Comparison of ENCODE assay signal across 9 mouse cellular contexts in genomic region chr8:70137890-70138289, GRCm38 (mm10). TPM values are rescaled to one million over a fixed set of nuclear protein-coding genes. Genes with fewer than 3 reads are reported as not detected.
DNase-seq lines count a peak whose midpoint lies in the region; ATAC-seq lines count a peak whose summit lies in the region.
"Had no signal": no experiment of that assay in that cellular context is flagged by ENCODE, and none has a peak within 500 bp of the region (broad histone marks: within the 10 kb centered on the region; RNA-seq: fewer than 3 reads in every experiment).

No protein-coding gene starts in this region.

- no peak overlapping the region for H3K4me3 ChIP-seq in heart, embryonic 11.5 days (ENCODE audit: low read depth, low read length)
- H3K4me3 ChIP-seq in brown adipose tissue, adult 24 weeks (ENCODE audit: insufficient read depth, low read depth, low read length): peak overlapping the region; percentile 70; the same call in 1 of the 2 replicates
- H3K4me3 ChIP-seq in hindbrain, embryonic 14.5 days (replicated peaks; ENCODE audit: low read length): peak overlapping the region; percentile 66; the same call in 1 of the 2 replicates
- H3K4me3 ChIP-seq in midbrain, embryonic 12.5 days: peak overlapping the region; percentile 66; the same call in 1 of the 2 replicates

- no peak for DNase-seq in heart, postnatal 10 days
- no peak for DNase-seq in hindbrain, embryonic 14.5 days (ENCODE audit: low spot score)
- DNase-seq in embryo, embryonic 10 days (ENCODE audit: low spot score): no peak
- no peak for DNase-seq in testis, postnatal 10 days (ENCODE audit: low spot score)
- DNase-seq: gastrocnemius, postnatal 25 days had no signal

- H3K27me3 ChIP-seq in heart, embryonic 11.5 days (ENCODE audit: control insufficient read depth, insufficient read depth, low read length): no peaks in the 10 kb centered on the region
- H3K27me3 ChIP-seq in hindbrain, embryonic 14.5 days (ENCODE audit: control insufficient read depth, insufficient read depth, low read length): no peaks in the 10 kb centered on the region
- no peaks in the 10 kb centered on the region for H3K27me3 ChIP-seq in midbrain, embryonic 12.5 days

- peaks cover 14% of the 10 kb centered on the region for H3K4me1 ChIP-seq in heart, embryonic 11.5 days (ENCODE audit: control insufficient read depth, insufficient read depth, low read length)
- peaks cover 5% of the 10 kb centered on the region for H3K4me1 ChIP-seq in brown adipose tissue, adult 24 weeks (ENCODE audit: control insufficient read depth, insufficient read depth, insufficient read length, low read length)
- peaks cover 21% of the 10 kb centered on the region for H3K4me1 ChIP-seq in hindbrain, embryonic 14.5 days (replicated peaks; ENCODE audit: control insufficient read depth, insufficient read depth, low read length)
- peaks cover 22% of the 10 kb centered on the region for H3K4me1 ChIP-seq in midbrain, embryonic 12.5 days

- intact Hi-C loops in heart, postnatal 10 days (cut with DNase I): no loop called here

- peaks cover 18% of the 10 kb centered on the region for H3K36me3 ChIP-seq in heart, embryonic 11.5 days (ENCODE audit: control insufficient read depth, insufficient read depth, low read length)
- peaks cover 43% of the 10 kb centered on the region for H3K36me3 ChIP-seq in hindbrain, embryonic 14.5 days (replicated peaks; ENCODE audit: control insufficient read depth, insufficient read depth)
- H3K36me3 ChIP-seq in midbrain, embryonic 12.5 days: peaks cover 46% of the 10 kb centered on the region

- no peaks in the 10 kb centered on the region for H3K9me3 ChIP-seq in heart, embryonic 11.5 days (replicated peaks; ENCODE audit: control insufficient read depth, low read length)
- no peaks in the 10 kb centered on the region for H3K9me3 ChIP-seq in hindbrain, embryonic 14.5 days (ENCODE audit: control insufficient read depth, low read length)
- no peaks in the 10 kb centered on the region for H3K9me3 ChIP-seq in midbrain, embryonic 12.5 days

- WGBS in heart, embryonic 11.5 days (ENCODE audit: insufficient replicate concordance): 74% methylated on average over 4 of the region's 4 CpGs
- WGBS in hindbrain, embryonic 14.5 days: 80% methylated on average over 4 of the region's 4 CpGs
- WGBS in midbrain, embryonic 12.5 days: 84% methylated on average over 4 of the region's 4 CpGs

- peak overlapping the region; percentile 68 for H3K9ac ChIP-seq in heart, embryonic 11.5 days (ENCODE audit: low read depth, low read length)
- no peak overlapping the region; the same call in 1 of the 2 replicates for H3K9ac ChIP-seq in hindbrain, embryonic 14.5 days
- peak overlapping the region; percentile 56; the same call in 1 of the 2 replicates for H3K9ac ChIP-seq in midbrain, embryonic 12.5 days (replicated peaks)

- no peak for ATAC-seq in heart, embryonic 11.5 days (replicated peaks; ENCODE audit: insufficient number of reproducible peaks, low FRiP score, low TSS enrichment)
- no peak for ATAC-seq in hindbrain, embryonic 14.5 days (ENCODE audit: low FRiP score)
- no peak for ATAC-seq in midbrain, embryonic 12.5 days (ENCODE audit: low FRiP score, low read depth)
- ATAC-seq in cerebellum, adult (ENCODE audit: insufficient number of reproducible peaks, low FRiP score, low TSS enrichment): no peak

- no peak overlapping the region for H3K27ac ChIP-seq in heart, embryonic 11.5 days (ENCODE audit: low read depth, low read length)
- no peak overlapping the region for H3K27ac ChIP-seq in brown adipose tissue, adult 24 weeks (replicated peaks; ENCODE audit: low read depth, low read length)
- no peak overlapping the region for H3K27ac ChIP-seq in hindbrain, embryonic 14.5 days
- H3K27ac ChIP-seq in midbrain, embryonic 12.5 days (replicated peaks): no peak overlapping the region

- peak overlapping the region; percentile 73 for H3K4me2 ChIP-seq in heart, embryonic 11.5 days
- H3K4me2 ChIP-seq in hindbrain, embryonic 14.5 days (replicated peaks): peak overlapping the region; percentile 69
- H3K4me2 ChIP-seq in midbrain, embryonic 12.5 days (replicated peaks): peak overlapping the region; percentile 85

RNA-seq across cellular contexts. Expression of gene Rfxank, which starts 1.1 kb away (rescaled TPM):
- 13.2 and 15.1 TPM in 2 replicates for polyA plus RNA-seq in heart, embryonic 11.5 days (2014; fragmentation: Nextera tagmentation; extraction: Ambion mirVana)
- total RNA-seq in heart, postnatal 10 days (2021): 10 to 100 TPM; 20.7 to 22.4 TPM
- 18.6 and 21.4 TPM in 2 replicates for polyA plus RNA-seq in brown adipose tissue, adult 24 weeks (2012; ENCODE audit: insufficient read depth, insufficient read length, missing spikeins)
- 7.2 and 8.2 TPM in 2 replicates for polyA plus RNA-seq in hindbrain, embryonic 14.5 days (2014; fragmentation: Nextera tagmentation; extraction: Ambion mirVana)
- polyA plus RNA-seq in midbrain, embryonic 12.5 days (2016; fragmentation: Nextera tagmentation; extraction: Ambion mirVana): 16.3 and 17.8 TPM in 2 replicates

RNA-seq across cellular contexts. Expression of gene Borcs8, which starts 1.4 kb away (rescaled TPM):
- 45.7 and 46.5 TPM in 2 replicates for polyA plus RNA-seq in heart, embryonic 11.5 days (2014; fragmentation: Nextera tagmentation; extraction: Ambion mirVana)
- total RNA-seq in heart, postnatal 10 days (2021): 10 to 100 TPM; 30.3 TPM
- 63.7 and 77.1 TPM in 2 replicates for polyA plus RNA-seq in brown adipose tissue, adult 24 weeks (2012; ENCODE audit: insufficient read depth, insufficient read length, missing spikeins)
- 62.1 and 62.7 TPM in 2 replicates for polyA plus RNA-seq in hindbrain, embryonic 14.5 days (2014; fragmentation: Nextera tagmentation; extraction: Ambion mirVana)
- polyA plus RNA-seq in midbrain, embryonic 12.5 days (2016; fragmentation: Nextera tagmentation; extraction: Ambion mirVana): 37.1 and 41.9 TPM in 2 replicates

RNA-seq across cellular contexts. Expression of gene Mef2b, which starts 1.6 kb away (rescaled TPM):
- 0.21 and 0.39 TPM in 2 replicates for polyA plus RNA-seq in heart, embryonic 11.5 days (2014; fragmentation: Nextera tagmentation; extraction: Ambion mirVana)
- under 1 TPM; 0.38 to 0.45 TPM for total RNA-seq in heart, postnatal 10 days (2021)
- polyA plus RNA-seq in brown adipose tissue, adult 24 weeks (2012; ENCODE audit: insufficient read depth, insufficient read length, missing spikeins): not detected in 2 replicates
- 0.73 and 0.83 TPM in 2 replicates for polyA plus RNA-seq in hindbrain, embryonic 14.5 days (2014; fragmentation: Nextera tagmentation; extraction: Ambion mirVana)
- 0.19 and 0.46 TPM in 2 replicates for polyA plus RNA-seq in midbrain, embryonic 12.5 days (2016; fragmentation: Nextera tagmentation; extraction: Ambion mirVana)

RNA-seq across cellular contexts. Expression of gene Nr2c2ap, which starts 6.8 kb away (rescaled TPM):
- polyA plus RNA-seq in heart, embryonic 11.5 days (2014; fragmentation: Nextera tagmentation; extraction: Ambion mirVana): 17.0 and 23.4 TPM in 2 replicates
- total RNA-seq in heart, postnatal 10 days (2021): 10 to 100 TPM; 10.9 to 12.8 TPM
- polyA plus RNA-seq in brown adipose tissue, adult 24 weeks (2012; ENCODE audit: insufficient read depth, insufficient read length, missing spikeins): 8.6 and 12.9 TPM in 2 replicates
- 29.1 and 29.5 TPM in 2 replicates for polyA plus RNA-seq in hindbrain, embryonic 14.5 days (2014; fragmentation: Nextera tagmentation; extraction: Ambion mirVana)
- 23.3 and 23.8 TPM in 2 replicates for polyA plus RNA-seq in midbrain, embryonic 12.5 days (2016; fragmentation: Nextera tagmentation; extraction: Ambion mirVana)

RNA-seq across cellular contexts. Expression of gene Ncan, which starts 17.2 kb away (rescaled TPM):
- 0.11 and 0.16 TPM in 2 replicates for polyA plus RNA-seq in heart, embryonic 11.5 days (2014; fragmentation: Nextera tagmentation; extraction: Ambion mirVana)
- under 1 TPM in 1 of 2 experiments, not detected in 1; 0.19 TPM for total RNA-seq in heart, postnatal 10 days (2021)
- polyA plus RNA-seq in brown adipose tissue, adult 24 weeks (2012; ENCODE audit: insufficient read depth, insufficient read length, missing spikeins): 1.9 and 3.2 TPM in 2 replicates
- polyA plus RNA-seq in hindbrain, embryonic 14.5 days (2014; fragmentation: Nextera tagmentation; extraction: Ambion mirVana): 141 and 152 TPM in 2 replicates
- 91.9 and 109 TPM in 2 replicates for polyA plus RNA-seq in midbrain, embryonic 12.5 days (2016; fragmentation: Nextera tagmentation; extraction: Ambion mirVana)
